Mouse (Mus musculus): ENCODE measurements around the gene Colgalt1. TPM values are rescaled to one million over a fixed set of nuclear protein-coding genes. Genes with fewer than 3 reads are reported as not detected.
A peak's percentile ranks its signal among the peaks of the same experiment; 100 is the strongest.

The Colgalt1 gene
- polyA plus RNA-seq, 1 experiment from 2014 or later: 25.7 TPM

DNA sequence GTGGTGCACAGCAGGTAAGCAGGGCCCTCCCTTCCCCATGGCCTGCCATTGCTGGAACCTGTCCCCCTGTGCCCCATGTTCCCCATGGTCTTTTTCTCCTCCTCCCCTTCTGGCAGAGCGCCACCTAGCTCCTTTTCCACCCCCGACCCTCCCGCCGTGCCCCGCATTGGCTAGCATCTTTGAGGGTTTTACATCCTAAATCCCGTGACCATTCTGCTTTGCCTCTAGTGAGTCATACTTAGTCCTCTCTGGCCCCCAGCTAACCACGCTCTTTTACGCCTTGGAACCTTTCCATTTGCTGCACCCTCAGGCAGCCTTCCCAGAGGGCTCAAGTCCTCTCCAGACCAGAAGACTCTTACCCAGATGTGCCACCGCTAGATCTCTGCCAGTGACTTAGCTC is 30.6 kb upstream of the Colgalt1 start:
- Histone ChIP-seq H3K4me2 (ENCODE audit: low read depth, low read length) (no peak overlapping the region), H3K9me3 (ENCODE audit: low read length) (no peaks in the 10 kb centered on the region), H3K36me3 (replicated peaks; ENCODE audit: insufficient read depth, low read length) (0 out of 2 replicates have a peak, but pooled peaks cover 2% of the 10 kb centered on the region), H3K27me3 (ENCODE audit: insufficient read depth, low read length) (no peaks in the 10 kb centered on the region), H3K4me3 (ENCODE audit: low read depth, low read length) (no peak overlapping the region), H3K27ac (ENCODE audit: low read depth) (no peak overlapping the region), H3K4me1 (ENCODE audit: insufficient read depth) (no peaks in the 10 kb centered on the region), H3K9ac (replicated peaks) (no peak overlapping the region)
- no peak for TF ChIP-seq CTCF (IDR thresholded peaks at IDR 0.05; ENCODE audit: low read depth)
- TF ChIP-seq EP300 (IDR thresholded peaks at IDR 0.05; ENCODE audit: low read depth): no peak
- no peak for DNase-seq
- WGBS (ENCODE audit: insufficient replicate concordance): 66% methylated on average over 8 of the region's 9 CpGs
- ATAC-seq: no peak

DNA sequence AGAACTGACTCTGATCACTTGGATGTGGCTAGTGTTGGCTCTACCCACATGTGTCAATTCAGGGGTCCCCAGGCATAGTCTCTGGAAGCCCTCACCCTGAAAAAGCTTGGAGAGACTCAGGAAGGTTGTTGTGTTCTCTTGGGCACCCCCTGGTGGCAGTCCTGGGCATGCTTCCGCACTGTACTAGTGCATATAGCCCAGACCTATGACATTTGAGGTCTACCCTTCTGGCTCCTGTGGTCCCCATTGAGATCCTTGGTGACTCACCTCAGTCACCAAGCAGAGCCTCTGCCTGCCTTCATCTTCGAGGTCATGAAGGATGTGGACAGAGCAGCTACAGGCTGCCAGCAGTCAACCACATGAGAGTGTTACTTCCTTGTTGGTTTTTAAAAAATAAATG is 23.9 kb upstream of the Colgalt1 start:
- DNase-seq: peak; percentile 72
- Histone ChIP-seq H3K27ac (ENCODE audit: low read depth) (no peak overlapping the region), H3K9ac (replicated peaks) (no peak overlapping the region), H3K4me3 (ENCODE audit: low read depth, low read length) (no peak overlapping the region), H3K4me2 (ENCODE audit: low read depth, low read length) (no peak overlapping the region), H3K4me1 (ENCODE audit: insufficient read depth) (peaks cover 13% of the 10 kb centered on the region), H3K27me3 (ENCODE audit: insufficient read depth, low read length) (no peaks in the 10 kb centered on the region), H3K36me3 (replicated peaks; ENCODE audit: insufficient read depth, low read length) (0 out of 2 replicates have a peak, but pooled peaks cover 2% of the 10 kb centered on the region), H3K9me3 (ENCODE audit: low read length) (no peaks in the 10 kb centered on the region)
- ATAC-seq: no peak
- 52% methylated on average over 2 of the region's 2 CpGs for WGBS (ENCODE audit: insufficient replicate concordance)
- TF ChIP-seq CTCF (IDR thresholded peaks at IDR 0.05; ENCODE audit: low read depth) (peak; percentile 80), EP300 (IDR thresholded peaks at IDR 0.05; ENCODE audit: low read depth) (no peak)

DNA sequence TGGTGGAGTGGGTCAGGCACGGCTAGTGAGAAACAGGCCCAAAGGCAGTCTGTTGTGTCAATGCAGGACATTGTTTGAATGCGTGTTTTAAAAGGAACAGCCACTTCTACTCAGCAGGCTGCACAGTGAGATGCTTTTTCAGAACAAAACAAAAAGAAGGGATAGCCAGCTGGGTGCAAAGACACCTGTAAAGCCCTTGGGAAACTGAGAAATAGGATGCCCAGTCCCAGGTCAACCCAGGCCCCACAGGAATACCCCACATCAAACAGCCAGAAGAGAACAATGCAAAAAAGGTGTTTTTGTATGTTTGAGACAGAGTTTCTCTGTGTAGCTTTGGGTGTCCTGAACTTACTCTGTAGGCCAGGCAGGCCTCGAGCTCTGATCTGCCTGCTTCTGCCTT is 22.0 kb upstream of the Colgalt1 start:
- Histone ChIP-seq H3K9me3 (ENCODE audit: low read length) (no peaks in the 10 kb centered on the region), H3K27me3 (ENCODE audit: insufficient read depth, low read length) (no peaks in the 10 kb centered on the region), H3K4me3 (ENCODE audit: low read depth, low read length) (no peak overlapping the region), H3K9ac (replicated peaks) (no peak overlapping the region), H3K27ac (ENCODE audit: low read depth) (no peak overlapping the region), H3K36me3 (replicated peaks; ENCODE audit: insufficient read depth, low read length) (no peaks in the 10 kb centered on the region), H3K4me2 (ENCODE audit: low read depth, low read length) (no peak overlapping the region), H3K4me1 (ENCODE audit: insufficient read depth) (peaks cover 26% of the 10 kb centered on the region)
- no peak for ATAC-seq
- WGBS (ENCODE audit: insufficient replicate concordance): 72% methylated on average over 3 of the region's 3 CpGs
- TF ChIP-seq CTCF (IDR thresholded peaks at IDR 0.05; ENCODE audit: low read depth) (no peak), EP300 (IDR thresholded peaks at IDR 0.05; ENCODE audit: low read depth) (no peak)
- no peak for DNase-seq

DNA sequence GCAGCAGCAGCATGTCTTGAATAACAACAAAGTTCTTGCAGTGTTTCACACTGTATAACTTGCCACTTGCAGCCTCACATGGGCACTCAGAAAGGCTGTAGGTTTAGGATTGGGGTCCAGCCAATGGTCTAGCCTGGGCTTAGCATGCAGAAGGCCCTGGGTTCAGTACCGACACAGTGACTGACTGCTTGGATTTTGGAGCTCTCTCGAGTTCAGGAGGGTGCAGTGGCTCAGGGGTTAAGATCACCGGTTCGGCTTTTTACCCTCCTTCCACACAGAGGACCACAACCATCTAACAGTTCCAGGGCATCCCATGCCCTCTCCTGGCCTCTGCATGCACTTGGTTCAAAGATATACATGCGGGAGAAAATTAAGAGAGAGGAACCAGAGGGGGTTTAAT is 19.8 kb upstream of the Colgalt1 start:
- H3K36me3 ChIP-seq (replicated peaks; ENCODE audit: insufficient read depth, low read length): peaks cover 6% of the 10 kb centered on the region; the same call in 1 of the 2 replicates
- DNase-seq (no peak), ATAC-seq (no peak)
- H3K27ac ChIP-seq (ENCODE audit: low read depth): peak overlapping the region; percentile 98
- no peaks in the 10 kb centered on the region for H3K27me3 ChIP-seq (ENCODE audit: insufficient read depth, low read length)
- 22% methylated on average over 5 of the region's 5 CpGs for WGBS (ENCODE audit: insufficient replicate concordance)
- H3K4me3 ChIP-seq (ENCODE audit: low read depth, low read length): peak overlapping the region; percentile 78
- no peaks in the 10 kb centered on the region for H3K9me3 ChIP-seq (ENCODE audit: low read length)
- peak overlapping the region; percentile 79 for H3K9ac ChIP-seq (replicated peaks)
- peak overlapping the region; percentile 86 for H3K4me2 ChIP-seq (ENCODE audit: low read depth, low read length)
- peaks cover 37% of the 10 kb centered on the region for H3K4me1 ChIP-seq (ENCODE audit: insufficient read depth)
- TF ChIP-seq EP300 (IDR thresholded peaks at IDR 0.05; ENCODE audit: low read depth) (no peak), CTCF (IDR thresholded peaks at IDR 0.05; ENCODE audit: low read depth) (no peak)

DNA sequence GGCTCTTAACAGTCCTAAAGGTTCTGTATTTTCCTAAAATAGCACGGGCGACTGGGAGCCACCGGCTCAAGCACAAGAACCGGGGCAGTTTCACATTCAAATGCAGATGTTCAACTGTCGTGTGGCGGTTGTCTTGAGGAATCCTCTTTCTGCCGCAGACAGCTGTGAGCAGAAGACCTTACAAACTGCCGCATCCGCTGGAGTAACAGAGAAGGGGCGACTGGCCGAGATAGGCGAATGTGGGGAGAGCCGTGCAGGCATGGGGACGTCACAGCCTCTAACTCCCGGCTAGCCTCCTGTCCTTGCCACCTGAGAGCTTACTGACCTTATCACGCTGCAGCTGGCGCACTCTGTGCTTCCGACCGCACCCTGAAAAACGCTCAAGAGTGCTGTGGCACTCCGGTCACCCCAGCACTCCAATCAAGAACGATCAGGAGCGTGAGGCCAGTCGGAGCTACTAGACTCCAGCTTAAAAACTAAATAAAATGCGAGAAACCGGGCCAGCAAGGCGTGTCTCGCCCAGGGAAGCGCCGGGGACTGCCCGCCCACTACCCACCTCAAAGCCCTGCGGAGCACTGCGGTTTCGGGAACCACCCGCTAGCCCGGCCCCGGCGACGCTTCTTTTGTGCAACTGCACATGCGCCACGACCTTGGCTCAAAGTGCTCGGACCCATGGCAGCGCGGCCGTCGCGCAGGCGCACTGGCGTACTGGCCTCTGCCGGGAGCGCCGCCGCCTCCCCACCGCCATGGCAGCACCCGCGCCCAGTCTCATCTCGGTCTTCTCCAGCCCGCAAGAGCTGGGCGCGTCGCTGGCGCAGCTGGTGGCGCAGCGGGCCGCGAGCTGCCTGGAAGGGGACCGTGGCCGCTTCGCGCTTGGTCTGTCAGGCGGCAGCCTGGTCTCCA is 19.1 kb upstream of the Colgalt1 start, which contains the start of gene Pgls:
Pgls (plus strand) TSS at position 706 of the 903 bp plus-strand sequence.
- peak; percentile 22; the same call in 1 of the 2 replicates for TF ChIP-seq EP300 (IDR thresholded peaks at IDR 0.05; ENCODE audit: low read depth)
- TF ChIP-seq CTCF (IDR thresholded peaks at IDR 0.05; ENCODE audit: low read depth): no peak
- no peaks in the 10 kb centered on the region for H3K9me3 ChIP-seq (ENCODE audit: low read length)
- ATAC-seq: peak; percentile 84
- H3K4me2 ChIP-seq (ENCODE audit: low read depth, low read length): peak within 1 kb of the TSS; percentile 86
- H3K4me1 ChIP-seq (ENCODE audit: insufficient read depth): peaks cover 40% of the 10 kb centered on the region
- DNase-seq: peak; percentile 94
- peak within 1 kb of the TSS; percentile 98 for H3K27ac ChIP-seq (ENCODE audit: low read depth)
- H3K36me3 ChIP-seq (replicated peaks; ENCODE audit: insufficient read depth, low read length): peaks cover 6% of the 10 kb centered on the region; the same call in 1 of the 2 replicates
- H3K27me3 ChIP-seq (ENCODE audit: insufficient read depth, low read length): no peaks in the 10 kb centered on the region
- 0% methylated on average over 68 of the region's 71 CpGs for WGBS (ENCODE audit: insufficient replicate concordance)
- peak within 1 kb of the TSS; percentile 78 for H3K4me3 ChIP-seq (ENCODE audit: low read depth, low read length)
- peak within 1 kb of the TSS; percentile 79 for H3K9ac ChIP-seq (replicated peaks)

DNA sequence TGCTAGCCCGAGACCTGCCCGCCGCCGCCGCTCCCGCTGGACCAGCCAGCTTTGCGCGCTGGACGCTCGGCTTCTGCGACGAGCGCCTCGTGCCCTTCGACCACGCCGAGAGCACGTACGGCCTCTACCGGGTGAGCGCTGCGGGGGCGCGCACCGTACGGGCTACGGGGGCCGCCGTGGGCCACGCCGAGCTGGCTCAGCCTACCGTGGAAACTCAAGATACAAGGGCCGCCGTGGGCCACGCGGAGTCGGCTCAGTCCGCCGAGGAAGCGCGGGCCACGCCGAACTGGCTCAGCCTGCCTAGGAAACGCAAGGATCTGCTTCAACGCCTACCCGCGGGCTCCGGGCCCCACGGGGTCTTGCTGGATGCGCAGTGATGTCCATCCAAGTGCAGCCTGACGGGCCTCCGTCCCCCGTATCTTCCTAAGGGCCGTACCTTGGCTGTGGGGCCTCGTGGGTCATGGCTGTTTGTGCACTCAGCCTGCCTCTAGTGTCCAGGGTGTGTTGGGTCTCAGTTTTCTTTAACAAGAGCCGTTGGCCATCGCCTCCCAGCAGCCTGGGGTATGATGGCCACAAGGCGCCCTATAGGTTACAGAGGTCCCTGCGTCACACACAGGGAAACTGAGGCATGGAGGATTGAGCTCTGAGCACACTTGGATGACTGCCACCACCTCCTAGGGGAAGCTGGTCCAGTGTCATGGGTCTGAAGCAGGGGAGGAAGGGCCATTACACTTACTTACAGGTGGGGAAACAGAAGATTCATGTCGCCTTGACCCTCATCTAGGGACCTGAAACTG is 18.2 kb upstream of the Colgalt1 start:
- peak overlapping the region; percentile 98 for H3K27ac ChIP-seq (ENCODE audit: low read depth)
- H3K27me3 ChIP-seq (ENCODE audit: insufficient read depth, low read length): no peaks in the 10 kb centered on the region
- peak overlapping the region; percentile 86 for H3K4me2 ChIP-seq (ENCODE audit: low read depth, low read length)
- H3K9me3 ChIP-seq (ENCODE audit: low read length): no peaks in the 10 kb centered on the region
- peak; percentile 63 for ATAC-seq
- H3K4me3 ChIP-seq (ENCODE audit: low read depth, low read length): peak overlapping the region; percentile 78
- peak overlapping the region; percentile 79 for H3K9ac ChIP-seq (replicated peaks)
- 2% methylated on average over 57 of the region's 60 CpGs for WGBS (ENCODE audit: insufficient replicate concordance)
- peaks cover 40% of the 10 kb centered on the region for H3K4me1 ChIP-seq (ENCODE audit: insufficient read depth)
- no peak for DNase-seq
- H3K36me3 ChIP-seq (replicated peaks; ENCODE audit: insufficient read depth, low read length): peaks cover 6% of the 10 kb centered on the region; the same call in 1 of the 2 replicates
- no peak for TF ChIP-seq EP300 (IDR thresholded peaks at IDR 0.05; ENCODE audit: low read depth)
- 0 out of 2 replicates have a peak, but pooled peaks have one; percentile 1 for TF ChIP-seq CTCF (IDR thresholded peaks at IDR 0.05; ENCODE audit: low read depth)
